Mouse (Mus musculus): Measurements from ENCODE around the gene Hdac7.

Hdac7 gene

GRCm38 (mm10) chr15:97814703-97815102 lies 29.6 kb downstream of the Hdac7 start:
- DNase-seq (ENCODE audit: low spot score in 2 of 2), result no peak

- DNase-seq (ENCODE audit: low spot score in 2 of 2), result no peak
Observed at GRCm38 (mm10) chr15:97813452-97814204, 30.7 kb downstream of the Hdac7 start.

GRCm38 (mm10) chr15:97812875-97813274 lies 31.4 kb downstream of the Hdac7 start:
- DNase-seq (ENCODE audit: low spot score in 2 of 2), result no peak

- peak in 1 of 2 experiments; percentile 72 for DNase-seq (ENCODE audit: low spot score in 2 of 2)
Observed at GRCm38 (mm10) chr15:97812126-97812525, 32.2 kb downstream of the Hdac7 start.

GRCm38 (mm10) chr15:97811307-97811706 lies 33.0 kb downstream of the Hdac7 start:
- DNase-seq (ENCODE audit: low spot score in 2 of 2), result no peak

GRCm38 (mm10) chr15:97810399-97810798 lies 33.9 kb downstream of the Hdac7 start:
- DNase-seq (ENCODE audit: low spot score in 2 of 2), result no peak

GRCm38 (mm10) chr15:97809942-97810341 lies 34.4 kb downstream of the Hdac7 start:
- DNase-seq (ENCODE audit: low spot score in 2 of 2), result no peak

- DNase-seq (ENCODE audit: low spot score in 2 of 2), result no peak
Observed at GRCm38 (mm10) chr15:97809206-97809605, 35.1 kb downstream of the Hdac7 start.

- DNase-seq (ENCODE audit: low spot score in 2 of 2), result no peak
Observed at GRCm38 (mm10) chr15:97808532-97808931, 35.8 kb downstream of the Hdac7 start.

GRCm38 (mm10) chr15:97807867-97808266 lies 36.4 kb downstream of the Hdac7 start:
- DNase-seq (ENCODE audit: low spot score in 2 of 2), result no peak

- no peak for DNase-seq (ENCODE audit: low spot score in 2 of 2)
Observed at GRCm38 (mm10) chr15:97802575-97802974, 41.7 kb downstream of the Hdac7 start.

- DNase-seq (ENCODE audit: low spot score in 2 of 2), result no peak
Observed at GRCm38 (mm10) chr15:97801811-97802210, 42.5 kb downstream of the Hdac7 start.

GRCm38 (mm10) chr15:97800853-97801252 lies 43.4 kb downstream of the Hdac7 start:
- DNase-seq (ENCODE audit: low spot score in 2 of 2), result no peak

GRCm38 (mm10) chr15:97799446-97799845 lies 44.9 kb downstream of the Hdac7 start:
- no peak for DNase-seq (ENCODE audit: low spot score in 2 of 2)

GRCm38 (mm10) chr15:97798134-97798533 lies 46.2 kb downstream of the Hdac7 start:
- DNase-seq (ENCODE audit: low spot score in 2 of 2), result no peak

GRCm38 (mm10) chr15:97796674-97797310 lies 47.5 kb downstream of the Hdac7 start:
- DNase-seq (ENCODE audit: low spot score in 2 of 2), result no peak

- DNase-seq (ENCODE audit: low spot score in 2 of 2), result no peak
Observed at GRCm38 (mm10) chr15:97795559-97796235, 48.6 kb downstream of the Hdac7 start.

GRCm38 (mm10) chr15:97794268-97794667 lies 50.0 kb downstream of the Hdac7 start:
- no peak for DNase-seq (ENCODE audit: low spot score in 2 of 2)

- DNase-seq (ENCODE audit: low spot score in 2 of 2), result no peak
Observed at GRCm38 (mm10) chr15:97793386-97794153, 50.7 kb downstream of the Hdac7 start.

GRCm38 (mm10) chr15:97791126-97791700 lies 53.1 kb downstream of the Hdac7 start:
- no peak for DNase-seq (ENCODE audit: low spot score in 2 of 2)

- no peak for DNase-seq (ENCODE audit: low spot score in 2 of 2)
Observed at GRCm38 (mm10) chr15:97789761-97790505, 54.4 kb downstream of the Hdac7 start.

All from urinary bladder, postnatal 4 days (tissue).